Comparison of ENCODE assay signal across 8 mouse cellular contexts in genomic region chrX:73967177-73968075, GRCm38 (mm10). TPM values are rescaled to one million over a fixed set of nuclear protein-coding genes. Genes with fewer than 3 reads are reported as not detected.
DNase-seq lines count a peak whose midpoint lies in the region; ATAC-seq and TF ChIP-seq lines count a peak whose summit lies in the region.

No protein-coding gene starts in this region.

- peak; percentile 94 for DNase-seq in 3134 (ENCODE audit: extremely low read depth, insufficient read length, low spot score)
- DNase-seq in adrenal gland, postnatal 36 days: peak; percentile 87 to 88
- peak; percentile 86 to 93 for DNase-seq in heart, adult 2 months
- peak; percentile 89 to 90 for DNase-seq in kidney, adult 8-10 months
- DNase-seq in limb, embryonic 14.5 days (ENCODE audit: low spot score): peak; percentile 91
- DNase-seq in midbrain, postnatal 0 days (ENCODE audit: low spot score): peak; percentile 95
- peak; percentile 68 to 74 for DNase-seq in spleen, postnatal 14 days (ENCODE audit: low spot score in 2 of 2)

- peak overlapping the region; percentile 99 for H3K27ac ChIP-seq in embryonic facial prominence, embryonic 13.5 days
- H3K27ac ChIP-seq in heart, adult 2 months: peak overlapping the region; percentile 98
- H3K27ac ChIP-seq in limb, embryonic 14.5 days (replicated peaks; ENCODE audit: low read depth, low read length): peak overlapping the region; percentile 99
- peak overlapping the region; percentile 95 for H3K27ac ChIP-seq in midbrain, postnatal 0 days (ENCODE audit: low read depth, low read length)

- 19% methylated on average over 60 of the region's 60 CpGs for WGBS in embryonic facial prominence, embryonic 13.5 days
- WGBS in heart, adult 2 months: 14% methylated on average over 60 of the region's 60 CpGs
- 21% methylated on average over 45 of the region's 60 CpGs for WGBS in limb, embryonic 14.5 days
- WGBS in midbrain, postnatal 0 days: 23% methylated on average over 54 of the region's 60 CpGs

- no peaks in the 10 kb centered on the region for H3K9me3 ChIP-seq in embryonic facial prominence, embryonic 13.5 days
- no peaks in the 10 kb centered on the region for H3K9me3 ChIP-seq in limb, embryonic 14.5 days (ENCODE audit: control insufficient read depth, low read length)
- no peaks in the 10 kb centered on the region for H3K9me3 ChIP-seq in midbrain, postnatal 0 days (ENCODE audit: low read length)

- no peak for TF ChIP-seq CTCF in heart, adult 2 months (IDR thresholded peaks at IDR 0.05)
- 0 out of 2 replicates have a peak, but pooled peaks have one; percentile 2 for TF ChIP-seq CTCF in midbrain, postnatal 0 days (IDR thresholded peaks at IDR 0.05)

- peak overlapping the region; percentile 78 for H3K9ac ChIP-seq in embryonic facial prominence, embryonic 13.5 days
- H3K9ac ChIP-seq in heart, adult 2 months (ENCODE audit: low read depth, low read length): peak overlapping the region; percentile 65
- H3K9ac ChIP-seq in limb, embryonic 14.5 days (ENCODE audit: low read depth, low read length, severe bottlenecking): peak overlapping the region; percentile 76
- H3K9ac ChIP-seq in midbrain, postnatal 0 days (replicated peaks; ENCODE audit: low read length, poor library complexity, severe bottlenecking): peak overlapping the region; percentile 72

- TF ChIP-seq POLR2A in heart, adult 2 months (IDR thresholded peaks at IDR 0.05; ENCODE audit: insufficient read depth, low read depth, low read length): peak; percentile 62; the same call in 1 of the 2 replicates
- no peak for TF ChIP-seq POLR2A in limb, embryonic 14.5 days (IDR thresholded peaks at IDR 0.05; ENCODE audit: borderline replicate concordance, extremely low read depth, insufficient read depth, insufficient read length)

- H3K36me3 ChIP-seq in embryonic facial prominence, embryonic 13.5 days: no peaks in the 10 kb centered on the region
- peaks cover 5% of the 10 kb centered on the region; the same call in 1 of the 2 replicates for H3K36me3 ChIP-seq in heart, adult 2 months (ENCODE audit: control insufficient read depth, insufficient read depth, low read length)
- H3K36me3 ChIP-seq in limb, embryonic 14.5 days (ENCODE audit: control insufficient read depth, insufficient read depth, low read length): no peaks in the 10 kb centered on the region
- no peaks in the 10 kb centered on the region for H3K36me3 ChIP-seq in midbrain, postnatal 0 days (ENCODE audit: insufficient read depth, low read length)

- H3K79me2 ChIP-seq in heart, adult 2 months (replicated peaks; ENCODE audit: control insufficient read depth, insufficient read depth, low read length): no peaks in the 10 kb centered on the region

- H3K4me2 ChIP-seq in embryonic facial prominence, embryonic 13.5 days: peak overlapping the region; percentile 55
- H3K4me2 ChIP-seq in limb, embryonic 14.5 days (replicated peaks; ENCODE audit: low read depth, low read length, severe bottlenecking): peak overlapping the region; percentile 52
- peak overlapping the region; percentile 35 for H3K4me2 ChIP-seq in midbrain, postnatal 0 days (ENCODE audit: low read depth, low read length, poor library complexity, severe bottlenecking)

- ATAC-seq in embryonic facial prominence, embryonic 13.5 days (ENCODE audit: insufficient number of reproducible peaks, insufficient read depth, low FRiP score, low TSS enrichment, low read depth): peak; percentile 84
- peak; percentile 89 for ATAC-seq in limb, embryonic 14.5 days (ENCODE audit: low FRiP score, low read depth)
- ATAC-seq in midbrain, postnatal 0 days (ENCODE audit: low FRiP score): peak; percentile 87

- TF ChIP-seq EP300 in heart, adult 2 months (IDR thresholded peaks at IDR 0.05; ENCODE audit: insufficient read depth, low read depth, low read length): 0 out of 2 replicates have a peak, but pooled peaks have one; percentile 42

- H3K27me3 ChIP-seq in embryonic facial prominence, embryonic 13.5 days: peaks cover 13% of the 10 kb centered on the region; the same call in 1 of the 2 replicates
- H3K27me3 ChIP-seq in heart, adult 2 months (ENCODE audit: control insufficient read depth, insufficient read depth, low read length): no peaks in the 10 kb centered on the region
- no peaks in the 10 kb centered on the region for H3K27me3 ChIP-seq in limb, embryonic 14.5 days (ENCODE audit: control insufficient read depth, insufficient read depth, low read length)
- H3K27me3 ChIP-seq in midbrain, postnatal 0 days (ENCODE audit: insufficient read depth, low read length): no peaks in the 10 kb centered on the region

- intact Hi-C loops in heart, adult 2 months (cut with DNase I): loop anchor here (2.0 to 5.0 kb wide), 7 partner anchors 55 to 445 kb away; partner anchors contain the start of genes Fam3a, Idh3g, Ikbkg and Irak1

- peak overlapping the region; percentile 69 for H3K4me3 ChIP-seq in embryonic facial prominence, embryonic 13.5 days
- H3K4me3 ChIP-seq in heart, adult 2 months: peak overlapping the region; percentile 62
- H3K4me3 ChIP-seq in limb, embryonic 14.5 days (replicated peaks; ENCODE audit: low read length): peak overlapping the region; percentile 62
- peak overlapping the region; percentile 58 for H3K4me3 ChIP-seq in midbrain, postnatal 0 days (ENCODE audit: low read depth, low read length)

- H3K4me1 ChIP-seq in embryonic facial prominence, embryonic 13.5 days: peaks cover 21% of the 10 kb centered on the region
- H3K4me1 ChIP-seq in heart, adult 2 months (ENCODE audit: control insufficient read depth, insufficient read depth, low read length): peaks cover 7% of the 10 kb centered on the region
- peaks cover 6% of the 10 kb centered on the region for H3K4me1 ChIP-seq in limb, embryonic 14.5 days (ENCODE audit: control insufficient read depth, insufficient read depth, low read length)
- H3K4me1 ChIP-seq in midbrain, postnatal 0 days (ENCODE audit: insufficient read depth, low read length): peaks cover 3% of the 10 kb centered on the region; the same call in 1 of the 2 replicates

RNA-seq across cellular contexts. Expression of gene Hcfc1, which starts 1.3 kb away (rescaled TPM):
- 10 to 100 TPM; 56.9 to 57.1 TPM for total RNA-seq in adrenal gland, postnatal 36 days (2021)
- 58.1 and 65.4 TPM in 2 replicates for polyA plus RNA-seq in embryonic facial prominence, embryonic 13.5 days (2015; fragmentation: Nextera tagmentation; extraction: Ambion mirVana)
- 10 to 100 TPM; 37.0 to 37.9 TPM for total RNA-seq in heart, adult 2 months (2021)
- 26.3 and 27.6 TPM in 2 replicates for polyA plus RNA-seq in heart, adult 2 months (2012; rRNA removed)
- 71.7 and 93.7 TPM in 2 replicates for polyA plus RNA-seq in limb, embryonic 14.5 days (2012; rRNA removed)
- 65.3 and 71.2 TPM in 2 replicates for polyA plus RNA-seq in limb, embryonic 14.5 days (2014; fragmentation: Nextera tagmentation; extraction: Ambion mirVana)
- 101 and 111 TPM in 2 replicates for total RNA-seq in midbrain, postnatal 0 days (2014; rRNA removed)
- polyA plus RNA-seq in midbrain, postnatal 0 days (2015; fragmentation: Nextera tagmentation; extraction: Ambion mirVana): 30.3 and 33.2 TPM in 2 replicates

RNA-seq across cellular contexts. Expression of gene Renbp, which starts 36.8 kb away (rescaled TPM):
- total RNA-seq in adrenal gland, postnatal 36 days (2021): 10 to 100 TPM; 16.1 to 23.8 TPM
- polyA plus RNA-seq in embryonic facial prominence, embryonic 13.5 days (2015; fragmentation: Nextera tagmentation; extraction: Ambion mirVana): 25.7 and 27.6 TPM in 2 replicates
- 1 to 10 TPM; 3.7 to 7.1 TPM for total RNA-seq in heart, adult 2 months (2021)
- 5.1 and 7.3 TPM in 2 replicates for polyA plus RNA-seq in heart, adult 2 months (2012; rRNA removed)
- 29.6 and 33.7 TPM in 2 replicates for polyA plus RNA-seq in limb, embryonic 14.5 days (2012; rRNA removed)
- 34.0 and 39.3 TPM in 2 replicates for polyA plus RNA-seq in limb, embryonic 14.5 days (2014; fragmentation: Nextera tagmentation; extraction: Ambion mirVana)
- total RNA-seq in midbrain, postnatal 0 days (2014; rRNA removed): 3.3 and 8.8 TPM in 2 replicates
- 10.3 and 12.5 TPM in 2 replicates for polyA plus RNA-seq in midbrain, postnatal 0 days (2015; fragmentation: Nextera tagmentation; extraction: Ambion mirVana)

RNA-seq across cellular contexts. Expression of gene Naa10, which starts 45.7 kb away (rescaled TPM):
- total RNA-seq in adrenal gland, postnatal 36 days (2021): 10 to 100 TPM; 76.0 to 85.1 TPM
- 132 and 151 TPM in 2 replicates for polyA plus RNA-seq in embryonic facial prominence, embryonic 13.5 days (2015; fragmentation: Nextera tagmentation; extraction: Ambion mirVana)
- 10 to 100 TPM; 50.2 to 63.7 TPM for total RNA-seq in heart, adult 2 months (2021)
- polyA plus RNA-seq in heart, adult 2 months (2012; rRNA removed): 57.2 and 64.5 TPM in 2 replicates
- polyA plus RNA-seq in limb, embryonic 14.5 days (2012; rRNA removed): 114 and 128 TPM in 2 replicates
- polyA plus RNA-seq in limb, embryonic 14.5 days (2014; fragmentation: Nextera tagmentation; extraction: Ambion mirVana): 112 and 117 TPM in 2 replicates
- 47.7 and 83.0 TPM in 2 replicates for total RNA-seq in midbrain, postnatal 0 days (2014; rRNA removed)
- 77.5 and 81.8 TPM in 2 replicates for polyA plus RNA-seq in midbrain, postnatal 0 days (2015; fragmentation: Nextera tagmentation; extraction: Ambion mirVana)

RNA-seq across cellular contexts. Expression of gene Arhgap4, which starts 45.8 kb away (rescaled TPM):
- total RNA-seq in adrenal gland, postnatal 36 days (2021): 1 to 10 TPM; 2.9 to 3.0 TPM
- polyA plus RNA-seq in embryonic facial prominence, embryonic 13.5 days (2015; fragmentation: Nextera tagmentation; extraction: Ambion mirVana): 3.3 and 3.4 TPM in 2 replicates
- total RNA-seq in heart, adult 2 months (2021): 1 to 10 TPM; 1.5 to 1.8 TPM
- polyA plus RNA-seq in heart, adult 2 months (2012; rRNA removed): 5.7 and 7.7 TPM in 2 replicates
- 8.8 and 9.3 TPM in 2 replicates for polyA plus RNA-seq in limb, embryonic 14.5 days (2012; rRNA removed)
- polyA plus RNA-seq in limb, embryonic 14.5 days (2014; fragmentation: Nextera tagmentation; extraction: Ambion mirVana): 2.7 and 3.7 TPM in 2 replicates
- 4.8 and 5.6 TPM in 2 replicates for total RNA-seq in midbrain, postnatal 0 days (2014; rRNA removed)
- 1.3 and 1.4 TPM in 2 replicates for polyA plus RNA-seq in midbrain, postnatal 0 days (2015; fragmentation: Nextera tagmentation; extraction: Ambion mirVana)

RNA-seq across cellular contexts. Expression of gene Irak1, which starts 56.3 kb away (rescaled TPM):
- 100 to 1,000 TPM; 112 to 117 TPM for total RNA-seq in adrenal gland, postnatal 36 days (2021)
- 56.5 and 60.4 TPM in 2 replicates for polyA plus RNA-seq in embryonic facial prominence, embryonic 13.5 days (2015; fragmentation: Nextera tagmentation; extraction: Ambion mirVana)
- total RNA-seq in heart, adult 2 months (2021): 10 to 100 TPM; 56.7 to 58.0 TPM
- 112 and 128 TPM in 2 replicates for polyA plus RNA-seq in heart, adult 2 months (2012; rRNA removed)
- 86.0 and 123 TPM in 2 replicates for polyA plus RNA-seq in limb, embryonic 14.5 days (2012; rRNA removed)
- polyA plus RNA-seq in limb, embryonic 14.5 days (2014; fragmentation: Nextera tagmentation; extraction: Ambion mirVana): 49.6 and 52.6 TPM in 2 replicates
- 57.2 and 59.1 TPM in 2 replicates for total RNA-seq in midbrain, postnatal 0 days (2014; rRNA removed)
- 33.5 and 35.6 TPM in 2 replicates for polyA plus RNA-seq in midbrain, postnatal 0 days (2015; fragmentation: Nextera tagmentation; extraction: Ambion mirVana)

Comparison
In these comparisons a context has a peak if more than half of its experiments do, and no peak if none do; other contexts are left out.
1. Peak in every context shown above with its lines: DNase-seq, ATAC-seq, H3K4me3 ChIP-seq and H3K27ac ChIP-seq.